Mouse (Mus musculus) hindbrain, embryonic 12.5 days (tissue): ENCODE results near the gene Klf13. TPM values are rescaled to one million over a fixed set of nuclear protein-coding genes. Genes with fewer than 3 reads are reported as not detected.

Experiments
- ATAC-seq: fragments of 200-750 bp; cut with Nextera tagmentation; 2 replicates; pipeline ENCODE4 v1.8.0; 2017; ENCODE audit warnings: moderate TSS enrichment; ENCODE audit not compliant: low FRiP score
- H3K27ac ChIP-seq: fragments of 300-500 bp; sonication (generic); 2 replicates; pipeline ENCODE4 v1.5.1; 2016; ENCODE audit warnings: mild to moderate bottlenecking
- H3K27me3 ChIP-seq: fragments of 300-500 bp; sonication (generic); 2 replicates; pipeline ENCODE4 v1.6.1; 2016; ENCODE audit warnings: mild to moderate bottlenecking
- H3K36me3 ChIP-seq: fragments of 300-500 bp; sonication (generic); 2 replicates; pipeline ENCODE4 v1.6.1; 2016; ENCODE audit warnings: mild to moderate bottlenecking
- H3K4me1 ChIP-seq: fragments of 300-500 bp; sonication (generic); 2 replicates; pipeline ENCODE4 v1.6.1; 2016
- H3K4me2 ChIP-seq: fragments of 300-500 bp; sonication (generic); replicated peaks from 2 replicates; pipeline ENCODE4 v1.6.1; 2016; ENCODE audit warnings: mild to moderate bottlenecking
- H3K4me3 ChIP-seq: fragments of 300-500 bp; sonication (generic); 2 replicates; pipeline ENCODE4 v1.5.1; 2016; ENCODE audit warnings: mild to moderate bottlenecking
- H3K9ac ChIP-seq: fragments of 300-500 bp; sonication (generic); 2 replicates; pipeline ENCODE4 v1.6.1; 2016; ENCODE audit warnings: mild to moderate bottlenecking, moderate library complexity
- H3K9me3 ChIP-seq: fragments of 300-500 bp; sonication (generic); replicated peaks from 2 replicates; pipeline ENCODE4 v1.6.1; 2016; ENCODE audit warnings: mild to moderate bottlenecking
- WGBS: fragments of 180-500 bp; shearing (Covaris S2); methylation state at CpG from one replicate; pipeline ENCODE4 v1.1.7; 2016; 5-methylcytosine and 5-hydroxymethylcytosine counted together
- polyA plus RNA-seq: library from polyadenylated mRNA; unstranded; fragments of >200 nt; fragmentation: Nextera tagmentation; extraction: Ambion mirVana; gene quantifications from 2 replicates; pipeline ENCODE4 v1.2.1, GENCODE M21; 2016

Gene Klf13
- polyA plus RNA-seq, 1 experiment from 2014 or later: 30.1 TPM

GRCm38 (mm10) chr7:63908496-63909285, 30.0 kb downstream of the Klf13 start:
- no peak for ATAC-seq
- 47% methylated on average over 8 of the region's 11 CpGs for WGBS
- peaks cover 54% of the 10 kb centered on the region for H3K4me1 ChIP-seq
- H3K27me3 ChIP-seq: no peaks in the 10 kb centered on the region
- H3K4me2 ChIP-seq: peak overlapping the region; percentile 15; the same call in 1 of the 2 replicates
- H3K4me3 ChIP-seq: no peak overlapping the region
- no peaks in the 10 kb centered on the region for H3K36me3 ChIP-seq
- no peak overlapping the region for H3K9ac ChIP-seq
- H3K27ac ChIP-seq: no peak overlapping the region
- H3K9me3 ChIP-seq: no peaks in the 10 kb centered on the region

- no peak for ATAC-seq
- Histone ChIP-seq H3K4me2 (no peak overlapping the region), H3K4me1 (peaks cover 50% of the 10 kb centered on the region), H3K4me3 (no peak overlapping the region), H3K9me3 (no peaks in the 10 kb centered on the region), H3K9ac (no peak overlapping the region), H3K36me3 (no peaks in the 10 kb centered on the region), H3K27ac (no peak overlapping the region; the same call in 1 of the 2 replicates), H3K27me3 (no peaks in the 10 kb centered on the region)
- whole genome bisulfite sequencing: 76% methylated on average over 5 of the region's 5 CpGs
These were observed 30.8 kb downstream of the Klf13 start for GRCm38 (mm10) chr7:63907778-63908495.

GRCm38 (mm10) chr7:63905642-63906041, 33.1 kb downstream of the Klf13 start:
- Histone ChIP-seq H3K27ac (no peak overlapping the region), H3K36me3 (no peaks in the 10 kb centered on the region), H3K9me3 (no peaks in the 10 kb centered on the region), H3K4me2 (no peak overlapping the region), H3K27me3 (no peaks in the 10 kb centered on the region), H3K4me1 (peaks cover 44% of the 10 kb centered on the region), H3K4me3 (no peak overlapping the region), H3K9ac (no peak overlapping the region)
- no peak for ATAC-seq
- 91% methylated on average over 5 of the region's 5 CpGs for WGBS

- ATAC-seq: no peak
- no peak overlapping the region for H3K27ac ChIP-seq
These were observed 33.5 kb downstream of the Klf13 start for GRCm38 (mm10) chr7:63905190-63905589.

GRCm38 (mm10) chr7:63903635-63904380, 34.9 kb downstream of the Klf13 start:
- no peaks in the 10 kb centered on the region for H3K36me3 ChIP-seq
- H3K27ac ChIP-seq: no peak overlapping the region
- peaks cover 35% of the 10 kb centered on the region for H3K4me1 ChIP-seq
- no peak overlapping the region for H3K4me2 ChIP-seq
- no peak overlapping the region for H3K9ac ChIP-seq
- 71% methylated on average over 9 of the region's 9 CpGs for WGBS
- no peaks in the 10 kb centered on the region for H3K9me3 ChIP-seq
- no peak overlapping the region for H3K4me3 ChIP-seq
- no peaks in the 10 kb centered on the region for H3K27me3 ChIP-seq
- no peak for ATAC-seq

More at GRCm38 (mm10) chr7:63905190-63905589, 33.5 kb downstream of the Klf13 start:
- no peak overlapping the region for H3K9ac ChIP-seq
- no peak overlapping the region for H3K4me2 ChIP-seq
- H3K9me3 ChIP-seq: no peaks in the 10 kb centered on the region
- H3K4me3 ChIP-seq: no peak overlapping the region
- peaks cover 41% of the 10 kb centered on the region for H3K4me1 ChIP-seq
- 92% methylated on average over 2 of the region's 2 CpGs for WGBS
- no peaks in the 10 kb centered on the region for H3K27me3 ChIP-seq
- H3K36me3 ChIP-seq: no peaks in the 10 kb centered on the region

GRCm38 (mm10) chr7:63902604-63903210, 36.0 kb downstream of the Klf13 start:
- no peaks in the 10 kb centered on the region for H3K9me3 ChIP-seq
- H3K9ac ChIP-seq: no peak overlapping the region
- H3K27ac ChIP-seq: no peak overlapping the region
- no peak for ATAC-seq
- H3K36me3 ChIP-seq: no peaks in the 10 kb centered on the region
- H3K27me3 ChIP-seq: no peaks in the 10 kb centered on the region
- peaks cover 27% of the 10 kb centered on the region for H3K4me1 ChIP-seq
- no peak overlapping the region for H3K4me2 ChIP-seq
- H3K4me3 ChIP-seq: no peak overlapping the region
- WGBS: 57% methylated on average over 3 of the region's 3 CpGs

GRCm38 (mm10) chr7:63901942-63902341, 36.8 kb downstream of the Klf13 start:
- 78% methylated on average over 3 of the region's 3 CpGs for WGBS

GRCm38 (mm10) chr7:63901346-63901745, 37.4 kb downstream of the Klf13 start:
- Histone ChIP-seq H3K27ac (no peak overlapping the region), H3K4me1 (peaks cover 41% of the 10 kb centered on the region), H3K27me3 (no peaks in the 10 kb centered on the region), H3K9me3 (no peaks in the 10 kb centered on the region), H3K9ac (no peak overlapping the region), H3K36me3 (no peaks in the 10 kb centered on the region), H3K4me2 (no peak overlapping the region), H3K4me3 (no peak overlapping the region)
- WGBS: 62% methylated on average over 11 of the region's 11 CpGs
- no peak for ATAC-seq

More at GRCm38 (mm10) chr7:63901942-63902341, 36.8 kb downstream of the Klf13 start:
- Histone ChIP-seq H3K9ac (no peak overlapping the region), H3K4me3 (no peak overlapping the region), H3K36me3 (no peaks in the 10 kb centered on the region), H3K4me1 (peaks cover 35% of the 10 kb centered on the region), H3K9me3 (no peaks in the 10 kb centered on the region), H3K4me2 (no peak overlapping the region), H3K27ac (no peak overlapping the region), H3K27me3 (no peaks in the 10 kb centered on the region)
- no peak for ATAC-seq

- H3K36me3 ChIP-seq: no peaks in the 10 kb centered on the region
- H3K9me3 ChIP-seq: no peaks in the 10 kb centered on the region
- ATAC-seq: no peak
- H3K27ac ChIP-seq: no peak overlapping the region
- H3K9ac ChIP-seq: no peak overlapping the region
- no peak overlapping the region for H3K4me2 ChIP-seq
- H3K4me1 ChIP-seq: peaks cover 43% of the 10 kb centered on the region
- no peaks in the 10 kb centered on the region for H3K27me3 ChIP-seq
- WGBS: 91% methylated on average over 2 of the region's 2 CpGs
- H3K4me3 ChIP-seq: no peak overlapping the region
These were observed 38.3 kb downstream of the Klf13 start for GRCm38 (mm10) chr7:63900411-63900810.

- 89% methylated on average over 8 of the region's 8 CpGs for WGBS
- Histone ChIP-seq H3K9me3 (no peaks in the 10 kb centered on the region), H3K27me3 (no peaks in the 10 kb centered on the region), H3K9ac (no peak overlapping the region), H3K4me1 (peaks cover 43% of the 10 kb centered on the region), H3K36me3 (no peaks in the 10 kb centered on the region), H3K27ac (no peak overlapping the region), H3K4me3 (no peak overlapping the region), H3K4me2 (no peak overlapping the region)
- ATAC-seq: no peak
These were observed 38.8 kb downstream of the Klf13 start for GRCm38 (mm10) chr7:63899925-63900324.

GRCm38 (mm10) chr7:63898201-63898600, 40.5 kb downstream of the Klf13 start:
- Histone ChIP-seq H3K4me1 (peaks cover 45% of the 10 kb centered on the region), H3K9ac (no peak overlapping the region), H3K27ac (no peak overlapping the region), H3K36me3 (no peaks in the 10 kb centered on the region), H3K27me3 (no peaks in the 10 kb centered on the region), H3K4me2 (no peak overlapping the region), H3K4me3 (no peak overlapping the region), H3K9me3 (no peaks in the 10 kb centered on the region)
- 90% methylated on average over 6 of the region's 6 CpGs for WGBS
- ATAC-seq: no peak

- peak overlapping the region; percentile 55 for H3K9ac ChIP-seq
- 60% methylated on average over 3 of the region's 3 CpGs for WGBS
- H3K4me3 ChIP-seq: no peak overlapping the region
- H3K36me3 ChIP-seq: no peaks in the 10 kb centered on the region
- peaks cover 39% of the 10 kb centered on the region for H3K4me1 ChIP-seq
- no peaks in the 10 kb centered on the region for H3K27me3 ChIP-seq
- no peaks in the 10 kb centered on the region for H3K9me3 ChIP-seq
- no peak for ATAC-seq
- peak overlapping the region; percentile 67; the same call in 1 of the 2 replicates for H3K4me2 ChIP-seq
- no peak overlapping the region for H3K27ac ChIP-seq
These were observed 41.1 kb downstream of the Klf13 start for GRCm38 (mm10) chr7:63897655-63898054.
